Mouse (Mus musculus) brain, adult 2 months (tissue): Measurements from ENCODE around the gene Acrbp.

Experiments used
- DNase-seq: peaks from one replicate; pipeline ENCODE4 v3.0.0; 2011; ENCODE audit warnings: low read depth, low spot score

The Acrbp gene

GRCm38 (mm10) chr6:125071170-125071895 is 21.8 kb downstream of the Acrbp start:
- no peak for DNase-seq

GRCm38 (mm10) chr6:125071896-125072279 is 22.4 kb downstream of the Acrbp start:
- peak; percentile 91 for DNase-seq

GRCm38 (mm10) chr6:125073825-125074224 is 24.3 kb downstream of the Acrbp start:
- no peak for DNase-seq

GRCm38 (mm10) chr6:125081394-125081793 is 31.9 kb downstream of the Acrbp start:
- DNase-seq: no peak

DNA sequence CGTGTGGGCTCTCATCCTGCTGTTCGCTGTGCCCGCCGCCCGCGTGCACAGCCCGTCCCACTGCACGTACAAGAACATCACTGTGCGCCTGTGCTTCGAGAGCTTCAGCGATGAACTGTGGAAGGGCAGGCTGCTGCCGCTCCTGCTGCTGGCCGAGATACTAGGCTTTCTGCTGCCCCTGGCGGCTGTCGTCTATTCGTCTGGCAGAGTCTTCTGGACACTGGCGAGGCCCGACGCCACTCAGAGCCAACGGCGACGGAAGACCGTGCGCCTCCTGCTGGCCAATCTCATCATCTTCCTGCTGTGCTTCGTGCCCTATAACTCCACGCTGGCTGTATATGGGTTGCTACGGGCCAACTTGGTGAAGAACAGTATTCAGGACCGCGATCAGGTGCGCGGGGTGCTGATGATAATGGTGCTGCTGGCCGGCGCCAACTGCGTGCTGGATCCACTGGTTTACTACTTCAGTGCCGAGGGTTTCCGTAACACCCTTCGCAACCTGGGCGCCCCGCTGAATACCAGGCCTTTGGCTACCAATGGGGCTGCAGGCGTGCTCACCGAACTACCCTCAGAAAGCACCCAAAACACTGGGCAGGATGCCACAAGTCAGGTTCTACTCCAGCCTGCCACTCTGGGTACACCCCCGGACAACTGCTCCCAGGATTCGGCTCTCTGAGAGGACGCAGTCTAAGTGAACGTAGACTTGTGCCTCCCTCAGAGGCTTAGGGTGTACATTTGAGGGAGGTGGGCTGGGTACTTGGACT is 32.5 kb downstream of the Acrbp start:
- peak; percentile 96 for DNase-seq

- DNase-seq: no peak
Measured at GRCm38 (mm10) chr6:125082801-125083386, 33.4 kb downstream of the Acrbp start.

- DNase-seq: peak; percentile 89
Measured at GRCm38 (mm10) chr6:125084424-125084823, 34.9 kb downstream of the Acrbp start.

- DNase-seq: no peak
Measured at GRCm38 (mm10) chr6:125087937-125088336, 38.4 kb downstream of the Acrbp start.

- peak; percentile 97 for DNase-seq
Measured at GRCm38 (mm10) chr6:125088561-125089321, 39.3 kb downstream of the Acrbp start.

DNA sequence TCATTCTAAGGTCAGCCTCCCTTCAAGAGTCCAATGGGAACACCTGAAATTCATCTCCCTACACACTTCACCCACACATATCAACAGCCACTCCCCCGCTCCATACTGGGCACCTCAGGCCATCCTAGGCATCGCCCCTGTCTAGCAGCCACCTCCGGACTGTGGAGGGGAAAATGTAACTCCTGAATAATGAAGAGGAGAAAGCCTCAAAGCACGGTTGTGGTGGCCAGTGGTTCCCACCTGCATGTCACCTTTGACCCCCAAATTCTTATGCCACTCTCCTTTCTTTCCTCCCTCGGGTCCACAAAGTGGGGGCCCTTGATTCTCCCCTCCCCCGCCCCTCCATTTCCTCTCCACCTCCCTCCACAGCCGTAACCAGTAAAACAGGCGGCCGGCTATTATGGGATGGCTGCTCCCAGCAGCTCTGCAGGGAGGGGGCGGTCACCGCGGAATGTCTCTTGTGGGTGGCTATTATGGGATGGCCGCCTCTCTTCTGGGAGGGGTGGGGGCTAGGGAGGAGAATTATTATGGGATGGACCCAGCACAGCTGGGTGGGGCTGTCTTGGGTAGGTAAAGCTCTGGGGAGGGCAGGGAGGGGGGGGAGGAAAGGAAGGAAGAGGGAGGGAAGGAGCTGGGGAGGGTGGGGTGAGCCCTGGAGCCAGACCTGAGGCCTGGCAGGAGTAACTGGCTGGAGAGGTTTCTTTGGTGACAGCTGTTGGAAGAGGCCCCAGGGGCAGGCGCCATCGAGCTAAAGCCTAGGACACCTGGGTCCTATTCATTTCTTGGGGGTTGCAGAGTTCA is 40.2 kb downstream of the Acrbp start:
- DNase-seq: peak; percentile 96

- DNase-seq: peak; percentile 25
Measured at GRCm38 (mm10) chr6:125090341-125091085, 41.0 kb downstream of the Acrbp start.

DNA sequence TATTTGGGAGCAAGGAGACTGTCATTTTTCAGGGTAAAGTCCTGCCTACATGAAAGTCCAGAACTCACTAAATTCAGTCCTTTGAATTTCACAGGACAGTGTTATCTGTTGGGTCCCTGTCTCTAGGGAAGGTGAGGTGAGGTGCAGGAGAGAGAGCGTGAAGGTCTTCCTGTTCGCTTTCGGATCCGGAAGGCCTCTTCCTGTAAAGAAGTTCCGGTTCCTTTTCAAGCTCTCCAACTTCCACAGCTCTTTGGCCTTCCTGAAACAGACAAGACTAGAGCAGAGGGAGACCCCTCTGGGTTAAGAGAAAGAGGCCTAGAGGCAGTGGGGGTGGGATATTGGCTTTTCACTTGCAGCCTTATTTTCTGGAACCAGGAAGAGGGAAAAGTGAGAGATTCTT is 42.9 kb downstream of the Acrbp start:
- no peak for DNase-seq

- DNase-seq: no peak
Measured at GRCm38 (mm10) chr6:125094843-125095242, 45.4 kb downstream of the Acrbp start.

DNA sequence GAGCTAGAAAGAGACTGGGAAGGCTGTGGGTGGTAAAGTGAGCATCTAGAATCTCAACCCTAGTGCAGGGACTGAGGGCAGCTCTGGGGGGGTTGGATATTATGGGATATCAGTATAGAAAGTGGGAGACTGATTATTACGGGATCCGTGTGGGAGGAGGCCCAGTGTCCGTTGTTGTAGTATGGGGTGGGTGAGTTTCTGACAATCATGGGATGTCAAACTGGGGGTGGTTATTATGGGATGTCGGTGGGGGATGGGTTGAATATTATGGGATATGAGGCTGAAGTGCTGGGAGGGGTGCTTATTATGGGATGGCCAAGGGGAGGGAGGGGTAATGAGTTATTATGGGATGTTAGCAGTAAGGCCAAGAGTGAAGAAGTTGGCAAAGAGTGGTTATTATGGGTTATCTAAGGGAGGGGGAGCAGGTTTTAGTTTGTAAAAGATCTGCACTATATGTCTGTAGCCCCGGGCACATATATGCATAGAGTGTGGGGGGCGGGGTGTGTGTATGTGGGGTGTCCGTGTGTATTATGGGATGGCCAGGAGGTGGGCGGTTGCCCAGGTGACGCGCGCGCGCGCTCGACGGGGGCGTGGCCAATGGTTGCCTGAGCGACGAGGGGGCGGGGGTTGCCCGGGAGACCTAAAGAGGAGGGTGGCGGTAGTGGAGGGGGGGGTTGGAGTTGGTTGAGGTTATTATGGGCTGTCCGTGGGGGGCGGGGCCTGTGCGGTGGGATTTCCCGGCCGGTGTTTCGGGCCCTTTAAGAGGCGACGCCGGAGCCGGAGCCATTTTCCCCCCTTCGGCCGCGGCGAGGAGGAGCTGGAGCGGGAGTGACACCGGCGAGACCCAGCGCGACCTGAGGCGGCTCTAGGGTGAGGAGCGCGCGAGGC is 46.1 kb downstream of the Acrbp start, which contains the start of gene Chd4:
Chd4 (plus strand) TSS at position 591 of the 888 bp plus-strand sequence.
- DNase-seq: peak; percentile 98

GRCm38 (mm10) chr6:125096279-125096596 is 46.7 kb downstream of the Acrbp start:
- no peak for DNase-seq

GRCm38 (mm10) chr6:125096597-125097345 is 47.3 kb downstream of the Acrbp start:
- peak; percentile 59 for DNase-seq

GRCm38 (mm10) chr6:125097346-125097689 is 47.8 kb downstream of the Acrbp start:
- DNase-seq: peak; percentile 71

GRCm38 (mm10) chr6:125097951-125098350 is 48.5 kb downstream of the Acrbp start:
- no peak for DNase-seq

DNA sequence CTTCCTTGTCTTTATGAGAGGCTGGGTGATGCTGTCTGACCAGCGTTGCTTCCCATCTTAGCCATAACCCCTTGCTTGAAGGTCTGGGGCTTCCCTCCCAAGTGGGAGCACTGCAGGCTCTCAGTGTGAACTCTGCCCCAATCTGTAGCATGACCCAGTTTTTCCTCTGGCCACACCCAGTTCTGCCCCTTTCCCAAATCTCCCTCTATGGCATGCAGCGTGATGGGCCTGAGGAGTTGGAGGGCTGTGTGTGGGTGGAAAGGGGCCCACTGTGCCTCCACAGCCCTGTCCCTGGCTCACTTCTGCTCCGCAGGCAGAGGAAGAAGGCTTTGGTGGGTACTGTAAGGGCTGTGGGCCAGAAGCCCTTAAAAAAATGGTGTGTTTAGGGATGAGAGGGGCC is 49.0 kb downstream of the Acrbp start:
- peak; percentile 43 for DNase-seq
